Mouse (Mus musculus) ES-CJ7 (cell line): ENCODE data around the gene Phc2.
A peak's percentile ranks its signal among the peaks of the same experiment; 100 is the strongest.

Experiments
- DNase-seq: peaks from one replicate; pipeline ENCODE4 v3.0.0; 2011; ENCODE audit warnings: low read depth, low spot score

Phc2 gene

GRCm38 (mm10) chr4:128691195-128691594, 36.7 kb downstream of the Phc2 start:
- DNase-seq, result no peak

DNA sequence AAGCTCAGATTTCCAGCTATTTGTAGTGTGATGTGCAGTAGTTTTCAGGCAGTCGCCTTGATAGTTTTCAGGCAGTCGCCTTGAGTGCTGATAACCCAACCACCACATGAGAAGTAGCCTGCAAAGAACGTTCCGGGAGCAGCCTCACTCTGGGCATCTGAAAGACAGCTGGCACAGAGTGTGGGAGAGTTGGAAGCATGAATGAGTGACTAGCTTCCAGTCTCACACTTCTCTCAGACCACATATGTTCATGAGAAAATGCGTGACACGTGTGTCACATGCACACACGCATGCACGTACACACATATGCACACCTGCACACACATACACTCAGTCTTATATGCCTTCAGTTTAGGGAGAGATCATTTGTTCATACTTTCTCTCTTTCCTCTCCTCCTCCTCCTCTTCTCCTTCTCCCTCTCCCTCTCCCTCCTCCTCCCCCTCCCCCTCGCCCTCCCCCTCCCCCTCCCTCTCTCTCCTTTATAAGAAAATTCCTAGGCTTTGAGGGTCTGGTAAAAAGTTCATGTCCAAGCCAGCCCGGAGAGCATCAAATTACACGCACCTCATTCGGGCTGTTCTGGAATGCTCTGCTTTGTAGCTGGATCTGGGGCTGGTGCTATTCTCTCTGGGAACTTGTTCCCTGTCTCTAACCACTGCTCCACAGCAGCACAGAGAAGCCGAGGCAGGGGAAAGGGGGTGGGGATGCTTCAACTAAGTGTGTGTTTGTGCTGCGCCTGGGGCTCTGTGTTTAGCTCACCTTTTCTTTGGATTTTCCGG, 37.8 kb downstream of the Phc2 start:
- DNase-seq, result no peak

DNA sequence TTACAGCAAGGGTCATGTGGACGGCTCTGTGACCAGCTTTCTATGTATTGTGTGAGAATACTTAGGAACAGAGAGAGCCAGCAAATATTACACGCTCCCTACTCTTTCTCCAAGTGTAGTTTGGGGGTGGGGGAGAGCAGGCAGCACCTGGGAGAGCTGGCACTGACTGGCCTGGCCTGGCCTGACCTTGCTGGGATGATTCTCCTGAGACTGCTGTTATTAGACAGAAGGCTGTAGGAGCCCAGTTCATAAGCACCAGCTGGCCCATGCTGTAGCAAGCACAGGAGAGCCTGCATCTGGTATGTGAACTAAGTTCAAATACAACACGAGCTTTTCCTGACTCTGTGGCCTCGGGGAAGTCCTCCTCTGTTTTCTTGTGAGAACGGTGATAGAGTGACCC, 38.7 kb downstream of the Phc2 start:
- DNase-seq, result no peak

GRCm38 (mm10) chr4:128694315-128694714, 39.8 kb downstream of the Phc2 start:
- no peak for DNase-seq

DNA sequence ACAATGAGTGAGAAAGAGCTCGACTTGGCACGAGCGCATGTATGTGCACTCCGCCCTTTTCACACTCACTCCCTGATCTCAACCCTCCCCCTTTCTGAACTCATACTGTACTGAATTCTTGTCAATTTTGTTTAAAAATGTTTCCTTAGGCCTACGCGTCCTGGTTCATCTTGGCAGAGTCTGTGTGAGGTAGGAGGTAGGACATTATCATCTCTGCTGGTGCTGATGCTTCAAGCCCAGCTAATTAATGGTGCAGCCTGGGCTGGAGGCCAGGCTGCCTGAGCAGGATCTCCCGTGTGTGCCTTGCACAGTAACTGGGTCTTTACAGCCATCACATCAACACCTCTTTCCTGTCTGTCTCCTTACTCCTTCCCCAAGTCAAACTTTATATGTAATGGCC, 40.6 kb downstream of the Phc2 start:
- DNase-seq, result no peak

DNA sequence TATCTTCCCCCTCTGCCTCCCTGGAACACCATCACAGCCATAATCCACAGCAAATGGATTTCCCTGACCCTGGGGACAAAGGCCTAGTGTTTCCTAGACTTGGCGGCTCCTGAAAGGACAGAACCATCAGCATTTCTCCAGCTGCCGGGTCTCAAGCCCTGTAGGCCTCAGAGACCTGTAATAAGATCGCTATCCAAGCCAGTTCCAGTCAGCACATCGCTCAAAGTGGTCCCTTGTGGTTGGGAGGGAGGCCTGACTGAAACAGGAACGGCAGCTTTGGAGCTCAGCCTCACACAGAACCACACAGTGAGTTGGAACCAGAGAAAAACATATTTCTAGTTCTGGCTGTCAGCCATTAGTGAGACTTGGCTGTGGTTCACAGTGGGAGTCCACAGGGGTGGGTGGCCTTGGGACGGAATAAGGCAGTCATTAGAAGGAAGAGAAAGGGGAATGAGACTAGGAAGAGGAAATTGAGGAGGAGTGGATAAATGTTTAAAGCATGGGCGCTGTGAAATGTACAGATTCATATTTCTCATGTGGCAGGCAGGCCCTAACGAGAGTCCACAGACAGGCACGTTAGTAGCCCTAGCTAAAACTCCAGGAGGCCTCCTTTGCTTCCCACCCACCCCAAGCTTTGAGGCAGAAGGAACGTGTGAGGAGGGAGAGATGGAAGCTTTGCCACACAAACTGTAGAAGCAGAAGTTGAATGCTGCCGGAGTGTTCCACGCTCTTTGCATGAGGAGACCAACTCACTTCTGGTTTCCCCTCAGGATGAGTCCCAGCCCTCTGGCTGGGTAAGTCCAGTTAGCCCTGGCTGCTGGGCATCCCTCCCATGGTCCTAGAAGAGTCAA, 43.7 kb downstream of the Phc2 start:
- no peak for DNase-seq

DNA sequence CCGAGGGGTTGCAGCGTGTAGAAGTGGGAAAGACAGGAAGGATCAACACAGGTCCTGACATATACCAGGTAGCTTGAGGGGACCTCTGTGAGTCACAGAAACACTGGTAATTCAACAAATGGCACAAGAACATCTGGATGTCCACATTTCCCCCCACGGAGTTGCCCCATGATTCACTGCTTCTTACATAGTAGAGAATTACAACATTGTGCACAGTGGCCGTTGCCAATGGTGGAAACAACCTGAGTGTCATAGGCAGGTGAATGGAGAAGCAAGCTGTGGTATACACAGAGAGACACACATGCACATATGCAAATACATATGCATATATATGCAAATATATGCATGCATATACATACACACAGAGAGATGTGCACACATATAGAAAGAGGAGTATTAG, 45.4 kb downstream of the Phc2 start:
- no peak for DNase-seq

GRCm38 (mm10) chr4:128700543-128700942, 46.0 kb downstream of the Phc2 start:
- DNase-seq, result peak; percentile 53

- no peak for DNase-seq
These were observed 50.7 kb downstream of the Phc2 start for GRCm38 (mm10) chr4:128705138-128705720.

DNA sequence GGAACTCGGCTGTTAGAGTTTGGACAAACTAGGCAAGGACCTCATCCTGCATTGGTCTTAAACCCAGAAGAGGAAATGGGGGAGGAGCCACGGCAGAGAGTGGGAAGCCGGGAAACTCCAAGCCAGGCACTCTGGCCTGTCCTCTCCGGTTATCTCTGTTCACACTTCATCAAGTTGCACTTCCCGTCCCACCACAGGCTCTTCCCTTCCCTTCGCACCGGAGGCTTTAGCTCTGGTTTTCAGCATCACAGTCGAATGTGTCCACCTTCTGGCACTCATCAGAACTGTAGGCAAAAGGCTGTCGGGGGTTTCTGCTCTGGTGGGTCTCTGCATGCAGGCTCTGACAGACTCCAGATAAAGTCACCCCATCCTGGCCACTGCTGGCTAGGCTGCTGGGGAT, 52.1 kb downstream of the Phc2 start:
- DNase-seq, result peak; percentile 55

GRCm38 (mm10) chr4:128707384-128707783, 52.9 kb downstream of the Phc2 start:
- no peak for DNase-seq

DNA sequence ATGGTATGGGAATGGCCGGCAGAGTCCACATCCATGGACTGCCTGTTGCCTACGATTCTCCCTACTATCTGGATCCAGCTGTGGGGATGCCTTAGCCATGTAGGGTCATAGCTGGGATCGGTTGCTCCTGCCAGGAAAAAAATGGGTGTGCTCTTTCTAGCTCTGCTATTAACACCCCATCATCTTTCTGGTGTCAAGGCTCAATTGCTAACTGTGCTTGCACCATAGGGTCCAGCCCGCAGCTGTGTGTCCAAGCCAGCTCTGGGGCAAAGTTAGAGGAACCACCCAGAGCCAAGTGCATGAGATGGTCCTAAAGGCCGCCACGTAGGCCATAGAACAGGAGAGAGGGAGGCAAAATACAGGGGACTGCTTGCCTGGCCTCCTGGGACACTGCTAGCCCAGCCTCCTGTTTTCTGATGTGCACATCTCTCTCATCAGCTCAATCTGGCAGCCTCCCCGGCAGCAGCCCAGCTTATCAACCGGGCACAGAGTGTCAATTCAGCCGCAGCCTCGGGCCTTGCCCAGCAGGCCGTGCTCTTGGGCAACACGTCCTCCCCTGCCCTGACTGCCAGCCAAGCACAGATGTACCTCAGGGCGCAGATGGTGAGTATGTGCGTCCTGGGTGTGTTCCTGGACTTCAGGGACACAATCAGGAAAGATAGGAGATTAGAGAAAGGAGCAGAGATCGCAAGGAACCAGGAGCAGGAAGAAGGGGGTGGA, 54.7 kb downstream of the Phc2 start:
- DNase-seq, result no peak

GRCm38 (mm10) chr4:128709781-128710166, 55.3 kb downstream of the Phc2 start:
- no peak for DNase-seq

DNA sequence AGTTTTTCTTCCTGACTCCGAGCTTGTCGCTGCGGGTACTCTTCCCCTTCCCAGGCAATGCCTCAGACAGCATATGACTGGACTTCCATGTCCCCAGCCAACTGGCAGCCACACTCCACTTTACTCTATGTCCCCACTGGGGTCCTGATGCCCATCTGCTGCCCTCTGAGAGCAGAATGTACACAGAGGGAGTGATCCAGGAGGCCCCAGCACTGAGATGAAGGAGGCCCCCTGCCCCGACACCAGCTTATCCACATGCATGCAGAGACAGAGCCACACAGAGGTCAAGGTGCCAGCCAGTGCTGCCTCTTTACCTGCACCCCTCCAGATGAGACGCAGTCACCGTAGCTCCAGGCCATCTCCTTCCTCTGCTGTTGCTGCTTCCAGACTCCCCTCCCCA, 55.8 kb downstream of the Phc2 start:
- no peak for DNase-seq

GRCm38 (mm10) chr4:128710800-128711199, 56.3 kb downstream of the Phc2 start:
- no peak for DNase-seq

DNA sequence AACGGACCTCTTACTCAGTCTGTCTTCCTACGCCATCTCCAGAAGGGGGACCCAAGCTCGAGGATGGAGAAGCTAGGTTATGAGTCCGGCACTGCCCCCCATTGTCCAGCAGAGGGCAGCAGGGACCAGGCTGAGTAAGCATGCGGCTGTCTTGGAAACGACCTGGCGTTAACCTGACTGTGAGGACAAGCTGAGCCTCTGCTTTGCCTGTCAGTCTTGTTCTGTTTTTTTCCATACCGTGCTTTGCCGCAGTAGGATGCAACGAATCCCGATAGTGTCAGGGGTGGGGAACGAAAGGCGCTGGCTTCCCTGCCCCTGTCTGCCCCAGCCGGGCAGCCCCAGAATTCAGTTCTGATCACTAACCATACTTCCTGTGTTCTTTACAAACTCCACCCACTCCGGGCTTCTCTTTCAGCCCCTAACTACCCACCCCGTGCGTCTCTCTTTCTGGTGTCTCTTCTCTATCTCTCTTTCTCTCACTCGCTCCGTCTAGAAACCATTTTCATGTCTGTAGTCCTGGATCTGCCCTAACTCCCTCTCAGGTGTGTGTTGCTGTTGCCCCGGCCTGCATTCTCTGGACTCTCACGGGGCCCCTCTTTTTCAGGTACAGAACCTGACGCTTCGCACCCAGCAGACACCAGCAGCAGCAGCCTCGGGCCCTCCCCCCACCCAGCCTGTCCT, 57.1 kb downstream of the Phc2 start:
- DNase-seq, result peak; percentile 95

DNA sequence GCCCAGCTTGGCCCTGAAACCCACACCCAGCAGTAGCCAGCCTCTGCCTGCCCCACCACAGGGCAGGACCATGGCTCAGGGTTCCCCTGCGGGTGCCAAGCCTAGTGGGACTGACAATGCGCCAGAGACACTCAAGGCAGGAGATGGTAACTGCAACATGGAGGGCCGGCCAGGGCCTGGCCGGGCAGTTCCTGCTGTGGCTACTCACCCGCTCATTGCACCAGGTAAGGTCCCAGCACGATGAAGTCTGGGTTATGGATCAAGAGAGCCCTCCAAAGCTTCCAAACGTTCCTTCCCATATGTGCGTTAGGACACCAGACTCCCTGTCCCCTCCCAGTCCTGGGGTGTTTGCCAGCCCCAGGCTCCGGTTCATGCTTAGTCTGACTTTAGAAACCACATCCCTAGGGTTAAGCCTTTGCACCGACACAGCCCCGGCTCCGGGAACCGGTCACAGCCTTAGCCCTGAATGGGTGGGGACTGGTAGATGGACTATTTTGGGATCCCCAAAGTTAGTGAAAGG, 57.7 kb downstream of the Phc2 start:
- no peak for DNase-seq

- DNase-seq, result no peak
These were observed 58.4 kb downstream of the Phc2 start for GRCm38 (mm10) chr4:128712941-128713340.

GRCm38 (mm10) chr4:128715241-128716204, 61.0 kb downstream of the Phc2 start:
- peak; percentile 90 for DNase-seq

- no peak for DNase-seq
These were observed 61.8 kb downstream of the Phc2 start for GRCm38 (mm10) chr4:128716279-128716678.
